Mouse (Mus musculus): ENCODE results near the gene Trdmt1.

DNA sequence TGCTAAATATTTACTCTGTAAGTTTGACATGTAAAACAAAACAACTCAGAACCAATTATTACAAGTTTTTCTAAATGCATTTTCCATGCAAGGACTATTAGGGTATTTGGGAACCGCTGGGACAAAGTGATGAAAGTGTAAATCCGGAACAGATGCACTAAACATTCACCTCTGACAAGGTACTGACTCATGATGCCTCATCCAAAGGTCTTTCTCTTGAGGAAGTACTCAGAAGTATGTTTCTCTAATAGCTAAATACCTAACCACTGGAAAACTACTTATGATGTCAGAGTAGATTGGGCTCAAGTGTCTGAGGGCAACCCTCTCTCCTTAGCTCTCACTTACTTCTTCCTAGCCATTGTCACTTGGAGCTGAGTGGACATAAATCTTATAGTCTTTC is 63.7 kb downstream of the Trdmt1 start:
- TF ChIP-seq GATA1 (IDR thresholded peaks at IDR 0.05; ENCODE audit: borderline replicate concordance, low read length) (no peak), FLI1 (IDR thresholded peaks at IDR 0.05; ENCODE audit: low read length) (no peak)
